Mouse (Mus musculus): ENCODE results near the gene Zdhhc11. TPM values are rescaled to one million over a fixed set of nuclear protein-coding genes. Genes with fewer than 3 reads are reported as not detected.

The Zdhhc11 gene
- polyA plus RNA-seq, 1 experiment: not detected

- H3K27ac ChIP-seq (ENCODE audit: insufficient read depth, low read length): no peak overlapping the region
- no peak overlapping the region for H3K9ac ChIP-seq (ENCODE audit: low read depth, poor library complexity, severe bottlenecking)
- TF ChIP-seq EP300 (IDR thresholded peaks at IDR 0.05; ENCODE audit: insufficient read depth, low read depth, low read length) (no peak), POLR2A (IDR thresholded peaks at IDR 0.05; ENCODE audit: insufficient read depth, low read length) (no peak), CTCF (IDR thresholded peaks at IDR 0.05; ENCODE audit: low read depth, low read length) (no peak)
- H3K27me3 ChIP-seq (ENCODE audit: control insufficient read depth, insufficient read depth, low read length, poor library complexity, severe bottlenecking): no peaks in the 10 kb centered on the region
- no peak overlapping the region for H3K4me3 ChIP-seq (ENCODE audit: low read depth, low read length)
- peaks cover 4% of the 10 kb centered on the region; the same call in 1 of the 2 replicates for H3K36me3 ChIP-seq (ENCODE audit: control insufficient read depth, insufficient read depth, low read length, poor library complexity, severe bottlenecking)
- H3K9me3 ChIP-seq (replicated peaks; ENCODE audit: control insufficient read depth, insufficient read depth, low read length, poor library complexity, severe bottlenecking): no peaks in the 10 kb centered on the region
- H3K4me1 ChIP-seq (ENCODE audit: control insufficient read depth, insufficient read depth, low read length): no peaks in the 10 kb centered on the region
Observed at GRCm38 (mm10) chr13:73944606-73945005, 19.0 kb upstream of the Zdhhc11 start.

DNA sequence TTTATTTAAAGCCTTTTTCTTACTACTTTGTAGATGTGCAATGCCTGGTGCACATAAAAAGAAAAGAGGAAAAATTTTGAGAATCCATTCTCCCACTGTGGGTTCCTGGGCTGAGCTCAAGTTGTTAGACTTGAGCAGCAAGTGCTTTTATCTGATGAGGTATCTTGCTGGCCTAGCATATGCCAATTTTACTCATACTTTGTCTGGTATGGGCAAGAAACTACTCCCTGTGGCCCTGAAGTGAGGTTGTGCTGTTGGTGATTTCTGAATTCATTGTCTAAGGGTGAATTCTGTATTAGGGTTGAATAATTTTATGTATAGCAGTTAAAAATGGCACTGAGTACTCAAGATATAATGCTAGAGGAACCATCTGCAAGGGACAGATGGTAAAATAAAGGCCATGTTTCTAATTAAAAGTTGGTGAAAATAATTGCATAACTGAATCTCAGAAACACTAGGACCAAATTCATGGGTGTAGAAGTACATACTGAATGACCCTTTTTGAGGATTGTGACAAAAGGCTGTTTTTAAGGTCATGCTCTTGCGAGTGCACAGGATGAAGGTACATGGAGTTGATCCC, 10.0 kb upstream of the Zdhhc11 start:
- H3K4me3 ChIP-seq (ENCODE audit: low read depth, low read length): no peak overlapping the region
- no peak for TF ChIP-seq EP300 (IDR thresholded peaks at IDR 0.05; ENCODE audit: insufficient read depth, low read depth, low read length)
- TF ChIP-seq POLR2A (IDR thresholded peaks at IDR 0.05; ENCODE audit: insufficient read depth, low read length): no peak
- TF ChIP-seq CTCF (IDR thresholded peaks at IDR 0.05; ENCODE audit: low read depth, low read length): no peak
- H3K27ac ChIP-seq (ENCODE audit: insufficient read depth, low read length): no peak overlapping the region
- no peaks in the 10 kb centered on the region for H3K27me3 ChIP-seq (ENCODE audit: control insufficient read depth, insufficient read depth, low read length, poor library complexity, severe bottlenecking)
- H3K36me3 ChIP-seq (ENCODE audit: control insufficient read depth, insufficient read depth, low read length, poor library complexity, severe bottlenecking): peaks cover 5% of the 10 kb centered on the region
- no peaks in the 10 kb centered on the region for H3K4me1 ChIP-seq (ENCODE audit: control insufficient read depth, insufficient read depth, low read length)
- H3K9me3 ChIP-seq (replicated peaks; ENCODE audit: control insufficient read depth, insufficient read depth, low read length, poor library complexity, severe bottlenecking): no peaks in the 10 kb centered on the region
- H3K9ac ChIP-seq (ENCODE audit: low read depth, poor library complexity, severe bottlenecking): no peak overlapping the region

- Histone ChIP-seq H3K27me3 (ENCODE audit: control insufficient read depth, insufficient read depth, low read length, poor library complexity, severe bottlenecking) (no peaks in the 10 kb centered on the region), H3K4me1 (ENCODE audit: control insufficient read depth, insufficient read depth, low read length) (no peaks in the 10 kb centered on the region), H3K9me3 (replicated peaks; ENCODE audit: control insufficient read depth, insufficient read depth, low read length, poor library complexity, severe bottlenecking) (no peaks in the 10 kb centered on the region), H3K27ac (ENCODE audit: insufficient read depth, low read length) (no peak overlapping the region), H3K4me3 (ENCODE audit: low read depth, low read length) (no peak overlapping the region), H3K9ac (ENCODE audit: low read depth, poor library complexity, severe bottlenecking) (no peak overlapping the region), H3K36me3 (ENCODE audit: control insufficient read depth, insufficient read depth, low read length, poor library complexity, severe bottlenecking) (peaks cover 5% of the 10 kb centered on the region)
- TF ChIP-seq CTCF (IDR thresholded peaks at IDR 0.05; ENCODE audit: low read depth, low read length) (no peak), EP300 (IDR thresholded peaks at IDR 0.05; ENCODE audit: insufficient read depth, low read depth, low read length) (no peak), POLR2A (IDR thresholded peaks at IDR 0.05; ENCODE audit: insufficient read depth, low read length) (no peak)
Observed at GRCm38 (mm10) chr13:73954666-73955065, 9.0 kb upstream of the Zdhhc11 start.

GRCm38 (mm10) chr13:73955531-73955930, 8.1 kb upstream of the Zdhhc11 start:
- Histone ChIP-seq H3K27me3 (ENCODE audit: control insufficient read depth, insufficient read depth, low read length, poor library complexity, severe bottlenecking) (no peaks in the 10 kb centered on the region), H3K27ac (ENCODE audit: insufficient read depth, low read length) (no peak overlapping the region), H3K36me3 (ENCODE audit: control insufficient read depth, insufficient read depth, low read length, poor library complexity, severe bottlenecking) (peaks cover 2% of the 10 kb centered on the region; the same call in 1 of the 2 replicates), H3K4me1 (ENCODE audit: control insufficient read depth, insufficient read depth, low read length) (no peaks in the 10 kb centered on the region), H3K9ac (ENCODE audit: low read depth, poor library complexity, severe bottlenecking) (no peak overlapping the region), H3K9me3 (replicated peaks; ENCODE audit: control insufficient read depth, insufficient read depth, low read length, poor library complexity, severe bottlenecking) (no peaks in the 10 kb centered on the region), H3K4me3 (ENCODE audit: low read depth, low read length) (no peak overlapping the region)
- no peak for TF ChIP-seq CTCF (IDR thresholded peaks at IDR 0.05; ENCODE audit: low read depth, low read length)
- TF ChIP-seq EP300 (IDR thresholded peaks at IDR 0.05; ENCODE audit: insufficient read depth, low read depth, low read length): no peak
- no peak for TF ChIP-seq POLR2A (IDR thresholded peaks at IDR 0.05; ENCODE audit: insufficient read depth, low read length)

GRCm38 (mm10) chr13:73960117-73960652, 3.5 kb upstream of the Zdhhc11 start:
- H3K27ac ChIP-seq (ENCODE audit: insufficient read depth, low read length): no peak overlapping the region
- H3K36me3 ChIP-seq (ENCODE audit: control insufficient read depth, insufficient read depth, low read length, poor library complexity, severe bottlenecking): no peaks in the 10 kb centered on the region
- TF ChIP-seq CTCF (IDR thresholded peaks at IDR 0.05; ENCODE audit: low read depth, low read length) (no peak), EP300 (IDR thresholded peaks at IDR 0.05; ENCODE audit: insufficient read depth, low read depth, low read length) (no peak), POLR2A (IDR thresholded peaks at IDR 0.05; ENCODE audit: insufficient read depth, low read length) (no peak)

GRCm38 (mm10) chr13:73961177-73961576, 2.5 kb upstream of the Zdhhc11 start:
- Histone ChIP-seq H3K9me3 (replicated peaks; ENCODE audit: control insufficient read depth, insufficient read depth, low read length, poor library complexity, severe bottlenecking) (no peaks in the 10 kb centered on the region), H3K36me3 (ENCODE audit: control insufficient read depth, insufficient read depth, low read length, poor library complexity, severe bottlenecking) (no peaks in the 10 kb centered on the region)
- TF ChIP-seq POLR2A (IDR thresholded peaks at IDR 0.05; ENCODE audit: insufficient read depth, low read length) (no peak), CTCF (IDR thresholded peaks at IDR 0.05; ENCODE audit: low read depth, low read length) (no peak), EP300 (IDR thresholded peaks at IDR 0.05; ENCODE audit: insufficient read depth, low read depth, low read length) (no peak)

More at GRCm38 (mm10) chr13:73960117-73960652, 3.5 kb upstream of the Zdhhc11 start:
- H3K9ac ChIP-seq (ENCODE audit: low read depth, poor library complexity, severe bottlenecking): no peak overlapping the region
- H3K27me3 ChIP-seq (ENCODE audit: control insufficient read depth, insufficient read depth, low read length, poor library complexity, severe bottlenecking): no peaks in the 10 kb centered on the region
- no peak overlapping the region for H3K4me3 ChIP-seq (ENCODE audit: low read depth, low read length)
- no peaks in the 10 kb centered on the region for H3K9me3 ChIP-seq (replicated peaks; ENCODE audit: control insufficient read depth, insufficient read depth, low read length, poor library complexity, severe bottlenecking)
- no peaks in the 10 kb centered on the region for H3K4me1 ChIP-seq (ENCODE audit: control insufficient read depth, insufficient read depth, low read length)

More at GRCm38 (mm10) chr13:73961177-73961576, 2.5 kb upstream of the Zdhhc11 start:
- H3K27me3 ChIP-seq (ENCODE audit: control insufficient read depth, insufficient read depth, low read length, poor library complexity, severe bottlenecking): no peaks in the 10 kb centered on the region
- H3K4me1 ChIP-seq (ENCODE audit: control insufficient read depth, insufficient read depth, low read length): no peaks in the 10 kb centered on the region
- no peak overlapping the region for H3K9ac ChIP-seq (ENCODE audit: low read depth, poor library complexity, severe bottlenecking)
- H3K4me3 ChIP-seq (ENCODE audit: low read depth, low read length): no peak overlapping the region
- no peak overlapping the region for H3K27ac ChIP-seq (ENCODE audit: insufficient read depth, low read length)

Measured in ES-Bruce4 (cell line).